Mouse (Mus musculus): ENCODE results near the gene Dennd1b.
A peak's percentile ranks its signal among the peaks of the same experiment; 100 is the strongest.

Dennd1b gene

DNA sequence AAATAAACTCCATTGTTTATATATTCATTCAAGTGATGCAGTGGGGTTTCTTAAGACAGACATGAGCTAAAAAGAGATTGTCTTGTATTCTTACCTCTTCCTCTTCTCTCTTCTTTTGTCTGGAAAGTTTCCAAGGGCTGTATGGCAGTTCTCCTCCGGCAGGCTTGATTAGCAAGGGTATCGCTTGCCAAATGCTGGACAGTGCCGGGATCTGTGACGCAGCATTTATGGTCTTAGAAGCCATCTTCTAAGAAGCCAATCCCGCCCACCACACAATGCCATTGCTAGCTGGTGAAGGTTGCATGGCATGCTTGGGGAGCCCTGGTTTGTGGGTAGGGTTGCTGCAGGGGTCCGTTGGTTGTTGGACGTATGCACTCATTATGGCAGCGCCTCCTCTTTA is 115.8 kb downstream of the Dennd1b start:
- peak in 1 of 2 experiments; percentile 7 for DNase-seq (ENCODE audit: low spot score in 2 of 2)

DNA sequence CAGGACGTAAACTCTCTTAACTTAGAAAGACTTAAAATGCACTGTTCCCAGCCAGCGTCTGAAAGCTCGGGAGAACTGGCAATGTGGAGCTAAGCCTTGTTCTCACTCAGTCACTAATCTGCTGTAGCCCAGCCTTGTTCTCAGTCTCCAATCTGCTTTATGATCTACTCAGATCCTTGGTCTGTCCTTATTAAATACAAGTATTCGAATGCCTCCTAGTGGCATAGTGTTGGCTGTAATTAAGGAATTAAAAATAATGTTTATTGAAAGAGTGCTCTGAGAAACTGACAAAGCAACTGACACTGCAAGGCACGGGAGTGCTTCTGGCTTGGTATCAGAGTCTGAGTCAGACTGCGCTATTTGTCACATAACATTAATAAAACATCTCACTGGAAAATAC is 116.3 kb downstream of the Dennd1b start:
- peak in 1 of 2 experiments; percentile 5 for DNase-seq (ENCODE audit: low spot score in 2 of 2)

DNA sequence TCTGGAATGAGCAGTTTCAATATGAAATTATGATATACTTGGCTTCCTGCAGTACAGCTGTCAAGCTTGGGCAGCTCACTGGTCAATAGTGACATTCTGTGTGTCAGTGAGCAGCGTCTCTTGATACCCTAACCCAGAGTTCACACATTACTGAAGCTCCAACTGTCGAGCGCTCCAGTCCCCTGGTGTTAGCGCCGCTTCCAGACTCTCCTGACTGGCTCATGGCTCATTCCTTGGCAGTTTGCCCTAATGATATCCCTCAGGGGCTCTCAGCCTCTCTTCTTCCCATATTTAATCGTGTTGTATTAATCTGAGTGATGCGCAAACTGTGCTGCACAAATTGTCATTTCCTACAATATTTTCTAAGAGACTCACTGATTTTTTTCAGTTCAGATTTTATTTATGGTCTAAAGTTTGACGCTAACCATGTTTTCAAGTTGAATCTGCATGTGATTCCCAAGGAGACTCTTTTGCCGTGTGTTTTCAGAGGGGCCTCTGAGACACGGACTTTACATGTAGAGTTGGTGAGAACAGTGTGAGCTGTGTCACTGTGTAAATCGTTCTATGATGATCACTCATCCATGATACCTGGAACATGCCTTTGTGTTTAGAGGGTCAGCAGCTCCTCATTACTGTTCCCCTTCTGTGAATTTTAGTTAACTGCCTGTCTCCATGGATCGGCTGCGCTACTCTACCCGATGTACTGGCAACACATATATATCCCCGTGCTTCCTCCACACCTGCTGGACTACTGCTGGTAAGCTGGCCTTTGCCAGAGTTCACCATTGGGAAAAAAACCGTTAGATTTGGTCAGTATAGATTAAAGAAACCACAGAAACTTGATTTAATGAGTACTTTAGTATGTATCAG is 117.5 kb downstream of the Dennd1b start:
- DNase-seq (ENCODE audit: low spot score in 2 of 2), result peak; percentile 18 to 54

DNA sequence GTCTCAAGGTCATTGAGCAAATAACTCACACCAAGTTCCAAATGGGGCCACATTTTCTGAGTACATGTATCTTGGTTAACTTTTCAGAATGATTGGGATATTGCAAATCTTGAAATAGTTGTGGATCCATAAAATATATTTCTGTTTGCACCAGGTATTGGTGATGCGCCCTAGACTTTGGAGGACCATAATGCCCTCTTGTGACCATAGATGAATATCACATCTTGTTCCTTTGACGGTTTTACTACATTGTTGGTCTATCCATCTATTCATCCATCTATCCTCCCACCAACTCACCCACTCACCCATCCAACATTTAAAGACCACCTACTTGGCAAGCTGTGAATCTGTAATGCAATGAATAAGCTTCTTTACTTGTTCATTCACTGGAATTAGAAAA is 120.1 kb downstream of the Dennd1b start:
- DNase-seq (ENCODE audit: low spot score in 2 of 2), result no peak

DNA sequence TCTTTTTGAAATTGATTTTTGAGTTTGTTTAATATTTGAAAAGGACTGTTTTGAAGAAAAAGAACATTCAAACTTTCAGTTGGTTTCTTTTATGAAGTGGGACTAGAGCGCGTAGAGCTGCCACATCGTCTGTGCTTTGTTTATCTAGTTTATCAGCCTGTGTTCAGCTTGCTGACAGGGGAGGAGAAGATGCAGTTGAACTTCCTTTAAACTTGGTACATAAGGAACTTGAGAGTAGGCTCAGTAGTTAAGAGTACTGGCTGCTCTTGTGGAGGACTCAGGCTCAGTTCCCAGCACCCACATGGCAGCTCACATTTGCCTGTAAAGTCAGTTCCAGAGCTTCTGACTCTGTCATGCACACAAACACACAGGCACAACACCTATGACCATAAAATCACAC is 124.3 kb downstream of the Dennd1b start:
- no peak for DNase-seq (ENCODE audit: low spot score in 2 of 2)

DNA sequence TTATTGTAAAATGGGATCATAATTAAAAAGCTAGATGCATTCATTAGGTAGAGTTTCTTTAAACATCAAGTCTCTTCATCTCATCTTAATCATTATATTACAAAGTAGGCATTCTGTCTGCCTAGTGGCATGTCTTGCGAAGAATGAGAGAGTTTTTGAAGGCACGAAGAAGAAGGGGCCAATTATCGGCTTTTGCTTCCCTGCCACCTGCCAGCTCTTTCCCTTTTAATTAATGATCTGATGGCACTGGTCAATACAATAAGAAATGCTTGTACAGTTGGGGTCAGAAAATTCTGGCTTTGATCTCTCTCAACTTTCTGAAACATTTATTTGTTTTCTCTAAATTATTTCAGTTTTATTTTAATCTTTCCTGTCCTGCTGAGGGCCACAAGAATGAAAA is 127.5 kb downstream of the Dennd1b start:
- no peak for DNase-seq (ENCODE audit: low spot score in 2 of 2)

DNA sequence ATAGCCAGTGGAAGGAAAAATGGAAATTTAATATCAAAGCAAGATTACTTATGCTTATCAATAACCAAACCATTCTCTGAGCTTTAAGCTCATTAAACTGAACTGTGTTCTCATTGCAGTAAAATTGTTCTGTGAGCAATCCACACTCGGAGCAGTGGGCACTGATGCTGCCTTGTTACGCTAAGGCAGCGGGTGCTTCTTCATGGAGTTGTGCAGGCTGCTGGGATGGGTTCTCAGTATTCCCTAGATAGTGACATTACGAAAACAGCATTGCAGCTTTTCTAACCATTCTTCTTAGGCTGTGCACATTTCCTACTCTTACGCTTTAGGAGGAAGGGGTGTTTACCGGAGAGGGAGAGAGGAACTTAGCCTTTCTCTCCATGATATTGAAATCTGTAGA is 128.5 kb downstream of the Dennd1b start:
- DNase-seq (ENCODE audit: low spot score in 2 of 2), result no peak

DNA sequence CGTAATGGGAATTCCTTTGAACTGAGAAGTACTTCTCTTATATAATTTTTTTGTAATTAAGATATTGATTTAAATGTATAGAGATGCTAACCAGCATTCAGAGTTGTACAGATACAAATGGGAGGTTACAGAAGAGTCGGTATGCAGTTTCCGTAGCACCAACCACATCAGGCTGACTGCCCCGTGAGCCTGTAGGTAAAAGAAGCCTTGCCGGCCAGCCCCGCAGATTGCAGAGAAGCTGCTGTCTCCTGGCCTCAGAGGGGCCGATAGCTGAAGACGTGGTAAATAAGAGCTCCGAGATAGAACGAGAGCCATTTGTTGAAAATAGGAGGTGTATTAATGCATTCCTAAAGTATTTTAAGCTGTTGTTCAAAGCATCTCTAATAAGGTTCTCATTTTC is 128.9 kb downstream of the Dennd1b start:
- no peak for DNase-seq (ENCODE audit: low spot score in 2 of 2)

DNA sequence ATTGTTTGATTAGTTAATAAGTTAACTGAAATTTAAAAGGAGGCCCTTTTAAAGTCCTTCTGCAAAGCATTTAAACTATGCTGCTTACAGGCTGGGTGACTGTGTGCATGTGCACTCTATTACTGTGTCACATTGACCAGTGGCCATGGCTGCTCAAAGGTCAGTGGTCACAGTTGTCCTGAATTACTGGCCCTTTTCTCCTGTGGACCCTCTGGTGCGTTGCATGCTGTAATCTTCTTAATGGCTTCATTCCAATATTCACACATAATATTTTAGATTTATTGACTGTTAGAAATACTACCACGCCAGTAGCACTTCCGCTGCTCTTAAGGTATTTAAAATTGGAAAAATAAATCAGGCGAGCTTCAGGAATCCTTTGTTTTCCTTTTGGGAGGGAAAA is 129.5 kb downstream of the Dennd1b start:
- no peak for DNase-seq (ENCODE audit: low spot score in 2 of 2)

DNA sequence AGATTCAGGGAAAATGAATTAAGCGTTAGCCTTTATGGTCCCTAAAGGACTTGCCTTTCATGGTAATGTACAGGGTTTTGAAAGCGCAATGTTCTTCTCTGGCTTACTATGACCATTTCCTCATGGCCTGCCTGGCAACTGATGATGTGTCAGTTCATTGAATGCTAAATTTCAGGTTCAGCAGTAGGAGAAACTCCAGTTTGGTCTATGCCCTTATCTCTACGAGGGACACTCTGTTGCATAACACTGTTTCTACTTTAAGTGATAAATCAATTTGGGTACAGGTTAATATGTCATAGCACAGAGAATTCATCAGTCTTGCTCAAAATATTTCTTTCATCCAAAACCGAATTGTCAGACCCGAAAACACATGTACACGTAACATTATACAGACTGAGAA is 133.1 kb downstream of the Dennd1b start:
- DNase-seq (ENCODE audit: low spot score in 2 of 2), result no peak

DNA sequence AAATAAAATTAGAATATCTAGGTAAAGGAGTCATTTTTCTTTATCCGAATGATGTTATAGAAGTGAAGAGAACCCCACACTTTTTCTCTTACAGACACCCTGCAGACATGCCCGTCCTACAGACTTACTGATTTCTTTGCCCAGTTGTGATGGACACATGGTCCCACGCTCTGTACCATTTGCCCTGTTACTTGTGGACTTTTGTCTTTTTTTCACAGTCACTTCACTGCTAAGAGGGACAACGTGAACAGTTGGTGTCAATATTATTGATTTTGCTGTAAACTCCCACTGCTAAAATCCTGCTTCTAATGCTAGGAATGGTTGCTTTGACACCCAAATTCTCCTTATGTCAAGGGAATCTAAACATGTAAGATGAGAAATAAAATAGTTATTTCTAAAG is 134.9 kb downstream of the Dennd1b start:
- no peak for DNase-seq (ENCODE audit: low spot score in 2 of 2)

DNA sequence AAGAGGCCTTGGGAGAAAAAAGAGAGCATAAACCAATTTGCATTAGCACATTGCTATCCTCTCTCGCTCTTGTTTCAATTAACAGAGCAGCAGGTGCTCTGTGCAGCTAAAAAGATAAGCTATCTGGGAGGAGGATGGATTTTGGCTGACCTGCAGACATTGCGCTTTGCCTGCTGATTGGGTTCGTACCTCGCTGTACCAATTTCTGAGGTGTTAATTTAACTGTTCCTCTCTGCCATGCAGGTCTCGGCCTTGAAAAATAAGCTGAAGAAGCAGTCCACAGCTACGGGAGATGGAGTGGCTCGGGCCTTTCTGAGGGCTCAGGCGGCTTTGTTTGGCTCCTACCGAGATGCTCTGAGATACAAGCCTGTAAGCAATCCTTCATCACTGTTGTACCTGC is 138.5 kb downstream of the Dennd1b start:
- no peak for DNase-seq (ENCODE audit: low spot score in 2 of 2)

DNA sequence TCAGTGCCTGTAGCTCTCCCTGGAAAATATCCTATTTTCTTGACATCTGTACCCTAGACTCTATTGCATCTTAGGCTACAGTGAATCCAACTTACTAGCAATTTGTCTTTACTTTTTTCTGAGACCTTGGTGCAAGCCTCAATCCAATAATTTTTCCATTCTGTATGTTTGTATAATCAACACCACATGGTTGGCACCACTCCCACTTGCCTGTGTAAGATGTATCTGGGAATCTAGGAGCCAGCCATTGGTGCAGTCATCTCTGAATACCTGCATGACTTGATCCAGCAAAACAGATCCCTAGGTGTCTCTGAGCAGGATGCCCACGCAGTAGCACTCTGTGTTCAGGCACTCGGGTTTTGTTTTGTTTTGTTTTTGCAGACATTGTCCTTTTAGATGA is 145.0 kb downstream of the Dennd1b start:
- no peak for DNase-seq (ENCODE audit: low spot score in 2 of 2)

DNA sequence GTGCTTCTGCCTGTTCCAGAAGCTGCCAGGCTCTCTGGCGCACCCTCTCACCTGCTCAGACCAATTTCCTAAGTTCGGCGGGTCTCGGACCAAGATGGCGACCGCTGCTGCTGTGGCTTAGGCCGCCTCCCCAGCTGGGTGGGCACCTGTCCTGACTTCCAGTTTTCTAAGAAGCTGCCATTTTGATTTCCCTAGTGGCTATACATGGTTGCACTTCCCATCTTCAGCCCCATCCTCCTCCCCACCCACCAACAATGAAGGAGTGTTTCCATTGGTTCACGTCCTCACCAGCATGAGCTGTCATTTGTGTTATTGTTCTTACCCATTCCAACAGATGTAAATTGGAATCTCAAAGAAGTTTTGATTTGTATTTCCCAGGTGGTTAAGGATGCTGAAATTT is 159.4 kb downstream of the Dennd1b start:
- no peak for DNase-seq (ENCODE audit: low spot score in 2 of 2)

DNA sequence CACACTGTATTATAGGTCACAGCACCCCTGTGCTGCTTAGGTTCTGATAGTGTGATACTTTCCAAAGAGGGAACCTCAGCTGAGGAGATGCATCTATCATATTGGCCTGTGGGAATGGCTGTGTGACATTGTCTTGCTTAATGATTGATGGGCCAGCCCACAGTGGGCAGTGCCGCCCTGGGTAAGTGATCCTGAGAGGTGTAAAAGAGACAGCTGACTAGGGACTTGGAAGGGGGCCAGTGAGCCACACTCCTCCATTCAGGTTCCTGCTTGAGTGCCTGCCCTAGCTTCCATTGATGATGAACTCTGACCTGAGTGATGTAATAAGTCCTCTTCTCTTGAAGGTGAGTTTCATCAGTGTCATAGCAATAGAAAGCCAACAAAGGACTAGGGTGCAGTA is 176.4 kb downstream of the Dennd1b start:
- DNase-seq (ENCODE audit: low spot score in 2 of 2), result no peak

DNA sequence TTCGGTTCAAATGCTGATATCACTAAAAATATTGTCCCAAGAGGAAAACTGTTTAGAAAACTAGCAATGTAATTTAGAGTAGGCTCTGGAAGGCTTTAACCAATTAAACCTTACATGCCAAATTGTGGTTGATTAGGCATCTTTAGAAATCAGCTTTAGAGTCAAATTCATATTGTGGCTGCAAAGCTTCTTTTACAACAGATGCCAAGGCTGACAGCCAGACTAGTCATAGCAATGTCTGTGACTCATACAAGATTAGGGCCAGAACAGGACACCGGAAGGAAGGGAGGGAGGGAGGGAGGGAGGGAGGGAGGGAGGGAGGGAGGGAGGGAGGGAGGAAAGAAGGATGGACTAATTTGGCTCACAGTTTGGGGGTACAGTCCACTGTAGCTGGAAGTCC is 182.3 kb downstream of the Dennd1b start:
- DNase-seq (ENCODE audit: low spot score in 2 of 2), result no peak

DNA sequence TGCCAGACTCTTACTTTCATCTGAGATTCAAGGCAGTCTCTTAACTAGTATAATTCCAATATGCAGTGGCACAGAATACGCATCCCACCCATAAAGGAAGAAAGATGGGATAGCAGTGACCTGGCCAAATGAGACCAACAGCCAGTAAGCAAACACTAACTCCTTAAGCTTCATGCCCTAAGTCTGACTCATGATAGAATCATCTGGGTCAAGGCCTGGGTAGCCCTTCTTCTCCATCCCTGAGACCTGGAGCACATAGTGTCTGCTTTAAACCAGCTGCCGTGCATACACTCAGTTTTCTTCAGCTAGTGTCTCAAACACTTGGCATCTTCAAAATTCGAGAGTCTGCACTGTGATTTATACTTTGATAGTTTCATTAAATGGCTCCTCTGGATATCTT is 183.1 kb downstream of the Dennd1b start:
- no peak for DNase-seq (ENCODE audit: low spot score in 2 of 2)

DNA sequence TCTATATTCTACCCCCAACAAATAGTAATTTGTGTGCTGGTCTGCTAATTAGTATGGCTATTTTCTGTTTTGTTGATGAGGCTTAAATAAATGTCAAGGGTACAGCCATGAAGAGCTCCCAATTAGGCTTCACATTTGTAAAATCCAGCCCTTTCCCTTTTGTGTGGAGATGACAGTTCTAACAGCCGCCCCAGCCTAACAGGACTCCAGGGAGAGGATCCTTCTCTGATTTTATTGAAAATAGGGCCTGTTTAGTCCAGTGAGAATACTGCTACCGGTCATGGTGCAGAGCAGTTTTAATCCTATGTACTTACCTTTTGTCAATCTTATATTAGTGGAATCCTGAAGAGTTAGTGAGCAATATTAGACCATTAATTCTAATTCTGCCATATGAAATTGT is 189.8 kb downstream of the Dennd1b start:
- no peak for DNase-seq (ENCODE audit: low spot score in 2 of 2)

DNA sequence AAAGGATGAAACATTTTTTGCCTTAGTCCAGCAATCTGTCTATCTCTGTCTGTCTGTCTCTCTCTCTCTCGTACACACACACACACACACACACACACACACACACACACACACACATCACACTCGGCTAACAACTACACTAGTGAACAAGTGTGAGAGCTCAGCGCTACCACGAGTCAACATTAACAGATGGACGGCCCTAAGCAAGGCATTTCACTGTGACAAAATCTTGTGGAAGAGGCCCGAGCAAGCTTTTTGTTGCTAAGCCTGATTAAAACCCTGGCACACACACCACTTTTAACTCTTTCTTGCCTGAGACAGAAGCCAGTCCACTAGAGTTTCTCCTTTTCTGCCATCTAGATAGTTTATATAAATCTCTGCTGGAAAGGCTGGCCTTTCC is 190.3 kb downstream of the Dennd1b start:
- DNase-seq (ENCODE audit: low spot score in 2 of 2), result no peak

DNA sequence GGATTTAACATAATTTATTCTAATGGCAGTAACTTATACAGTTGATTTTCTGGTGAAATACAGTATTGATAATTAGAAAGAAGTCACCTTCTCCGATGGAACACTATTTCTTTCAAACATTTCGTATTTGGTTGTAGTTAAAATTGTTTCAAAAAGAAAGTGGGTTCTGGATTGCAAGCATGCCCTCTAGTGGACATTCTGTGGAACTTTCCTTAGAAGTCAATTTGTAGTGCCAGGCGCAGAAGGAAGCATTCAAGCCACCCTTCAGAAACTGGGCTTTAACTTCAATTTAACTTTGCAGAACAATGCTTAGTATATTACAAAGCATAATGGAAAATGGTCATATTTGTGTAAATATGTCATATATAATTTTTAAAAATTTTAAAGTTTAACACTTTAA is 193.2 kb downstream of the Dennd1b start:
- peak in 1 of 2 experiments; percentile 8 for DNase-seq (ENCODE audit: low spot score in 2 of 2)

DNA sequence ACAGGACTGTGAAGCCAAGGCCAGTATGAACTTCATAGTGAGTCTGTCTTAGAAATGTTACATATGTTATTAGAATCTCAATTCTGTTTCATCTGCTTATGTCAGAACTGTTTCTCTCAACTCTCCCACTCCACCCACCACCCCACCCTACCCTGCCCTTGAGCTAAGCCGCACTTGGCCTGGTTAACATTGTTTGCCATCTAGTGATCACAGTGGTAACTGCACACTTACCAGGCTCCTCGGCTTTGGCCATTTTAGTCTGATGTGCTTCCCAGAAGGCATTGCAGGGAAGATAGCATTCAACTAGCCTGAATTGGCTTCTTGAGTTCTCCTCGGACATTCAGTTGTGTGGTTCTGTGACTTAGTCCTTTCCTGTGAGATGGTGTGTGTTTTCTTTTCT is 198.4 kb downstream of the Dennd1b start:
- no peak for DNase-seq (ENCODE audit: low spot score in 2 of 2)

DNA sequence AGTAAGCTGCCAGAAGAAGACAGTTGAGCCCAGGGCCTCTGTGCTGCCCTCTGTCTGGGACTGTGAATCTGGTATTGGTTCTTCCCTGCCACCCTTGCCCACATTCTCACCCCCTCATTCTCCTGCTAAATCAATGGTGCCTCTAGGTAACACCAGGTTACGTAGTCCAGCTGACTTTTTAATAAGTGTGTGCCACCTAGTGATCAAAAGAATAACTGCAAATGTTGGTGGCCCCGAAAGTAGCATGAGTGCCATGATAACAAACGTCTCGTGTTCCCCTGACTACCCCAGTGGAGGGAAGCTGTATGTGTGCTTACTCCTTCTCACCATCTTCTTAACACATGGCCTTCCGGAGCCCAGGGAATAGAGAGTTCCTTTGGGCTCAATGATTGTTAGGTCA is 199.6 kb downstream of the Dennd1b start:
- DNase-seq (ENCODE audit: low spot score in 2 of 2), result peak in 1 of 2 experiments; percentile 10

DNA sequence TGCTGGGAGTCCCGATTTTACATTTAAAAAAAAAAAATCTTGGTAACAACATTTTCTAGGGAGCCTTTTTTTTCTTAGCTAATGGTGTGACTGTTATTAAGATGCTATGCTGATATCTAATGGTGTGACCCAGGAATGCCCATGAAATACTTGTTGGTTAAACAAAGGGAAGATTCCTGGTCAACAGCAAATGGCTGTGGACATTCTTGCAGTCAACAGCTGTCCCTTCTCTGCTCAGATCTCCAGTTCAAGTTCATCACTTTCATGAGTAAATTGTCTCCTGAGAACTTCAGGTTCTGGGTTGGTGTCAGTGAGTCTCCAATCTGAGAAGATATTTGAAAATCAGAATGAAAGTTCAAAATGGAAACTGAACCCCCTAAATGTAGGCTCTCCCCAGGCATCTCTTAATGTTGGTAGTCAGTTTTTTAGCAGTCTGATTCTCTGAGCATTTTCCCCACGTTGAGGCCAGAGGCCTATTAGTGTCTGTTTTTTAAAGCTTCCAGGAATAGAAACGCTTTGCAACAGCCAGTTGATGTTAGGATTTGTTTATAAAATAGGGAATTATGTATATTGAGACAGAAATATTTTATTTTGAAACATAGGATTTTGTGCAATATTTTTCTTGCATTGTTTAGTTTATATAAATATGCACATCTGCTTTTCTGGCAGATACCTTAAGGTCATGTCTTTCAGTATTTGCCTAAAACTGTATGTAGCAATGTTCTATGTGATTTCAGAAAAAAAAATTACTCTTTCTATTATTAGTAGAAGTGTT is 211.0 kb downstream of the Dennd1b start:
- no peak for DNase-seq (ENCODE audit: low spot score in 2 of 2)
